Mouse (Mus musculus): Measurements from ENCODE around the gene Sorl1.

Sorl1 gene

DNA sequence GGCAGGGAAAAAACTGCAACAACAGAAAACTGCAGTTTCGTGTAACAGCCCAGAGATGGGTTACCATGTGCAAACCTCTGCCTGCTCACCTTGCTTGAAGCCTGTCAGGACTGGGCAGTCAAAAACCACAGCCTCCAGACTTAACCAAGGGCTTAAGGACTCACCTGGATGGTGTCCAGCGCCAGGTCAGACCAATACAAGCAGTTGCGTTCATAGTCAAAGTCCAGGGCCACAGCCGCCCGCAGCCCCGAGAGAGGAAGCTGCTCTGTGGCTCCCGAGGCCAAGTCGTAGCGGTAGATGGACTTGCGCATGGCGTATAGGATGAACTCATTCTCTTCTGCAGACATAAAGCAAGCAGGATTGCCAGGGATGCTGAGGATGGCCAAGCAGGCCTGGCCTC, 87.2 kb downstream of the Sorl1 start:
- Histone ChIP-seq H3K9me3 (ENCODE audit: low read length) (no peaks in the 10 kb centered on the region), H3K36me3 (ENCODE audit: insufficient read depth, low read length) (peaks cover 85% of the 10 kb centered on the region)

DNA sequence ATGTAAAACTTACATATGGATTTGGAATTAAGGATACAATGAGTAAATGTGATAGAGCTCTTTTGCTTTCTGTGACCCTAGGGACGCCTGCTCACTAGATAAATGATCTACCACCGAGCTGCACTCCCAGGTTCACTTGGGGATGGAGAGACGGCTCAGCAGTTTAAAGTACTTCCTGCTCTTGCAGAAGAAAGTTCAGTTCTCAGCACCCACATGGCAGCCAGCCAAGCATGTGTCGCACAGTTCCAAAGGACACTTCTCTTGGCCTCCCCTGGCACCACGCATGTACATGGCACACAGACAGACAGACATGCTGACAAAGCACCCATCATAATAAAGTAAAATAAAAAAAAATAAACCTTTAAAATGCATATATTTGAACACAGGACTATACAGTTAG, 88.1 kb downstream of the Sorl1 start:
- no peaks in the 10 kb centered on the region for H3K27me3 ChIP-seq (ENCODE audit: insufficient read depth, low read length)

More for the DNA sequence above, 87.2 kb downstream of the Sorl1 start:
- H3K4me1 ChIP-seq (replicated peaks; ENCODE audit: low read depth, low read length), result no peaks in the 10 kb centered on the region
- TF ChIP-seq CTCF (conservative IDR thresholded peaks at IDR 0.05; ENCODE audit: low read length) (no peak), POU5F1 (IDR thresholded peaks at IDR 0.05; ENCODE audit: borderline replicate concordance, low read length) (no peak), NANOG (IDR thresholded peaks at IDR 0.05; ENCODE audit: borderline replicate concordance, low read length) (no peak)
- H3K4me3 ChIP-seq (replicated peaks; ENCODE audit: low read length), result no peak overlapping the region
- H3K27me3 ChIP-seq (ENCODE audit: insufficient read depth, low read length), result no peaks in the 10 kb centered on the region

DNA sequence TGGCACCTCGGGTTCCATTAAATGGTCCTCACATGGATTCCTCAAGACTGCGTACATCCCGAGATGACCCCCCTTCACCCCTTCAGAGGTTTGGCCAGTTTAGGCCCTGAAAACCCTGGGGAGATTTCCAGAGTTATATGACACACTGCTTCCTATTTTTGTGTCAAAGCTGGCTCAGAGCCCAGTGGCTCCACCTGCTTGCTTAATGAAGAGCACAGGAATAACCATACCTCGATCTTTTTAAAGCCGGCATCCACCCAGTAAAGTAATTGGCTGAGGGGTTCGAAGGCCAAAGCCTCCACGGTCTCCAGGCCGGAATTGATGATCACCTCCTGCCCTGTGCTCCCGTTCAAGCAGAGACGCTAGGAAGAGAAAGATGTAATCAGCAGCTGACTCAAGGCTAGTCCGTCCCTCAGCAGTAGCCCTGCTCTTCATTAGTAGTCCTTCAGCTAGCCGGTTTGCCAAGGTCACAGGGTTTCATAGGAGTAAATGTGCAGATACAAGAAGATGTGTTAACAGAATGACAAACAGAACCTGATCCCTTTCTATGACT, 88.8 kb downstream of the Sorl1 start:
- no peaks in the 10 kb centered on the region for H3K9me3 ChIP-seq (ENCODE audit: low read length)
- no peak overlapping the region for H3K4me3 ChIP-seq (replicated peaks; ENCODE audit: low read length)
- no peak for TF ChIP-seq POU5F1 (IDR thresholded peaks at IDR 0.05; ENCODE audit: borderline replicate concordance, low read length)
- TF ChIP-seq CTCF (conservative IDR thresholded peaks at IDR 0.05; ENCODE audit: low read length), result no peak
- no peak for TF ChIP-seq NANOG (IDR thresholded peaks at IDR 0.05; ENCODE audit: borderline replicate concordance, low read length)
- H3K4me1 ChIP-seq (replicated peaks; ENCODE audit: low read depth, low read length), result no peaks in the 10 kb centered on the region; the same call in 1 of the 2 replicates
- peaks cover 87% of the 10 kb centered on the region for H3K36me3 ChIP-seq (ENCODE audit: insufficient read depth, low read length)
- H3K27me3 ChIP-seq (ENCODE audit: insufficient read depth, low read length), result no peaks in the 10 kb centered on the region

More for the DNA sequence above, 88.1 kb downstream of the Sorl1 start:
- H3K36me3 ChIP-seq (ENCODE audit: insufficient read depth, low read length), result peaks cover 85% of the 10 kb centered on the region
- no peaks in the 10 kb centered on the region for H3K9me3 ChIP-seq (ENCODE audit: low read length)
- no peak for TF ChIP-seq NANOG (IDR thresholded peaks at IDR 0.05; ENCODE audit: borderline replicate concordance, low read length)
- no peak for TF ChIP-seq POU5F1 (IDR thresholded peaks at IDR 0.05; ENCODE audit: borderline replicate concordance, low read length)
- TF ChIP-seq CTCF (conservative IDR thresholded peaks at IDR 0.05; ENCODE audit: low read length), result no peak
- H3K4me3 ChIP-seq (replicated peaks; ENCODE audit: low read length), result no peak overlapping the region
- no peaks in the 10 kb centered on the region; the same call in 1 of the 2 replicates for H3K4me1 ChIP-seq (replicated peaks; ENCODE audit: low read depth, low read length)

DNA sequence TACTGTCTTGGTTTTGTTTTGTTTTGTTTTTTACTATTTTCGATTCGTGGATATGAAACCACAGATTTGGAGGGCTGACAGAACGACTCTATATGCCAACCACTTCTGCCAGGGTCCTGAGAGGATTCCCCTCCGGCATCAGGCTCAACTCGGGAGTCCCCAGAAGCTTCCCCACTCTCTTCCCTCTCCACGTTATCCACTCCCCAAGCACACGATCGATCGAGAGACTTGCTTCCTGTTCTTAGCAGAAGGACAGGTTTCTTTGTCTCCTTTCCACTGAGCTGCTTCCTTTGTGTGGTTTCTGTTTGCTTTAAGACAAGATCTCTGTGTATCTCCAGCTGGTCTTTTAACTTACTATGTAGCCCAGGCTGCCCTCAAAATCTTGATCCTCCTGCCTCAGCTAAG, 90.0 kb downstream of the Sorl1 start:
- no peaks in the 10 kb centered on the region; the same call in 1 of the 2 replicates for H3K4me1 ChIP-seq (replicated peaks; ENCODE audit: low read depth, low read length)
- no peaks in the 10 kb centered on the region for H3K27me3 ChIP-seq (ENCODE audit: insufficient read depth, low read length)
- H3K36me3 ChIP-seq (ENCODE audit: insufficient read depth, low read length), result peaks cover 89% of the 10 kb centered on the region
- H3K9me3 ChIP-seq (ENCODE audit: low read length), result no peaks in the 10 kb centered on the region
- H3K4me3 ChIP-seq (replicated peaks; ENCODE audit: low read length), result no peak overlapping the region
- no peak for TF ChIP-seq POU5F1 (IDR thresholded peaks at IDR 0.05; ENCODE audit: borderline replicate concordance, low read length)
- no peak for TF ChIP-seq CTCF (conservative IDR thresholded peaks at IDR 0.05; ENCODE audit: low read length)
- TF ChIP-seq NANOG (IDR thresholded peaks at IDR 0.05; ENCODE audit: borderline replicate concordance, low read length), result no peak

DNA sequence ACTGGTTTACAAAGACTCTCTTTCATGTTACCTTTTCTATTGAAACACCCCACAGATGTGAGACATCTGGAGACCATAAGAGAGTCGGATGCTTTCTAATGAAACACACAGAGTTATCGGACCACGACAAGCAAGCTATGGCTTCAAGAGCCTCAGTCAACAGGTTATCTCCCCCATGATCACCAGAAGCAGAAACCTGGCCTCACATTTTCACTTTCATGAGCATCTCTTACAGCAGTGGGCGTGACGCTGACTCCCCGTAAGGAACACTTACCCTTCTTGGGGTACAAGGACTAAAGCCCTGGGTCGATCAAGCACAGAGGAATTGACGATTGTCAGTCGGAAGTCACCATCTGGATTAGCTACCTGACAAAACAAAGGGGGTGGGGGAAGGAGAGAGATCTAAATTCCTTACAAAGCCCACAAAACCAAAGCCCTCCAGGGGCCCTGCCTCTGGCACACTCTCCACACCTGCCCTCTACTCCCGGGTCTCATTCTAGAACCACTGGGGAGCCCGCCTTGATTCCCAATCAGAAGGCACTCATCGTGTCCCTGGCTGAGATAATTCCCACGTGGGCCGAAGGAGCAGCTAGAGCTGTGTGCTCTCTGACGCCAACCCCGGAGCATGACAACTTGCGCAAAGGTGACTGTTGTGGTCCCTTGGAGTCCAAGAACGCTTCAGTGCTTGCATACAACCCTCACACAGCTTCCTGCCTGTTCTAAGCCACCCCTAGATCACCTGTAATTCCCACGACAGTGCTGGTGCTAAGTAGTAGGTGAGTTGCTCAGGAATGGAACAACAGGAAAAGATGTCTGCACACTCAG, 90.6 kb downstream of the Sorl1 start:
- Histone ChIP-seq H3K36me3 (ENCODE audit: insufficient read depth, low read length) (peaks cover 90% of the 10 kb centered on the region), H3K27me3 (ENCODE audit: insufficient read depth, low read length) (no peaks in the 10 kb centered on the region), H3K4me1 (replicated peaks; ENCODE audit: low read depth, low read length) (no peaks in the 10 kb centered on the region; the same call in 1 of the 2 replicates), H3K9me3 (ENCODE audit: low read length) (no peaks in the 10 kb centered on the region), H3K4me3 (replicated peaks; ENCODE audit: low read length) (no peak overlapping the region)
- no peak for TF ChIP-seq POU5F1 (IDR thresholded peaks at IDR 0.05; ENCODE audit: borderline replicate concordance, low read length)
- no peak for TF ChIP-seq CTCF (conservative IDR thresholded peaks at IDR 0.05; ENCODE audit: low read length)
- TF ChIP-seq NANOG (IDR thresholded peaks at IDR 0.05; ENCODE audit: borderline replicate concordance, low read length), result no peak

DNA sequence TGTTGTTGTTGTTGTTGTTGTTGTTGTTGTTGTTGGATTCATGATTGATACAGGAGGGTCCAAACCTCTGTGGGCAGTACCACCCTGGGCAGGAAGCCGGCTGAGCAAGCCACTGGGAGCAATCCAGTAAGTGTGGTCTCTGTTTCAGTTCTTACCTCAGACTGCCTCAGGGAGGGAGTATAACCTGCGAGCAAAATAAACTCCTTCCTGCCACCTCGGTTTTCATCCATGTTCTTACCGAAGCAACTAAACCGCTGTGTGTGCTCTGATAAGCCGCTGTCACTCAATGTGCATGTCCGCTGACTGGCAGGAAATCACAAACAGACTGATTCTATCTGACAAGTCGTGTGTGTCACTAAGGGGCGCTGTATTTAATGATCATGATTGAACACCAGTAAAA, 91.7 kb downstream of the Sorl1 start:
- no peak overlapping the region for H3K4me3 ChIP-seq (replicated peaks; ENCODE audit: low read length)
- no peak for TF ChIP-seq POU5F1 (IDR thresholded peaks at IDR 0.05; ENCODE audit: borderline replicate concordance, low read length)
- TF ChIP-seq NANOG (IDR thresholded peaks at IDR 0.05; ENCODE audit: borderline replicate concordance, low read length), result no peak
- no peak for TF ChIP-seq CTCF (conservative IDR thresholded peaks at IDR 0.05; ENCODE audit: low read length)
- peaks cover 94% of the 10 kb centered on the region for H3K36me3 ChIP-seq (ENCODE audit: insufficient read depth, low read length)
- no peaks in the 10 kb centered on the region for H3K9me3 ChIP-seq (ENCODE audit: low read length)
- no peaks in the 10 kb centered on the region; the same call in 1 of the 2 replicates for H3K4me1 ChIP-seq (replicated peaks; ENCODE audit: low read depth, low read length)
- no peaks in the 10 kb centered on the region for H3K27me3 ChIP-seq (ENCODE audit: insufficient read depth, low read length)

DNA sequence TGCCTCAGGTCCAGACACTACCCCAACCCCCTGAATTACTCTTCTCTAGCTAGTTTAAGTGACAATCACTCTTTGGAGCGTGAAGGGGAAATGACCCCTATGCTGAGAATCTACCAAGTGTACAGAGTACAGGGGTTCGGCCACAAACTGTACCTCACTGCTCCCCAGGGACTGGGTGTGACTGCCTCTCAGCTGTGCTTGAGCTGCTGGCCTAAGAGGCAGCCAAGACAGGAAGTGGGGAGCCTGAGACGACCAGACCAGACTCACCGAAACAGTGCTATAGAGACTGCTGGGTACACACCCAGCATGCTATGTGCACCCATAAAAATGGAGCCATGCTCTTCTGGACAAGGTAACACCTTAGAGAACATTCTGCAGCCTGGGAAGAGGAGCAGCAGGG, 95.3 kb downstream of the Sorl1 start:
- Histone ChIP-seq H3K4me3 (replicated peaks; ENCODE audit: low read length) (no peak overlapping the region), H3K4me1 (replicated peaks; ENCODE audit: low read depth, low read length) (peaks cover 15% of the 10 kb centered on the region), H3K9me3 (ENCODE audit: low read length) (no peaks in the 10 kb centered on the region), H3K27me3 (ENCODE audit: insufficient read depth, low read length) (no peaks in the 10 kb centered on the region), H3K36me3 (ENCODE audit: insufficient read depth, low read length) (peaks cover 83% of the 10 kb centered on the region)
- TF ChIP-seq NANOG (IDR thresholded peaks at IDR 0.05; ENCODE audit: borderline replicate concordance, low read length) (no peak), CTCF (conservative IDR thresholded peaks at IDR 0.05; ENCODE audit: low read length) (no peak), POU5F1 (IDR thresholded peaks at IDR 0.05; ENCODE audit: borderline replicate concordance, low read length) (no peak)

DNA sequence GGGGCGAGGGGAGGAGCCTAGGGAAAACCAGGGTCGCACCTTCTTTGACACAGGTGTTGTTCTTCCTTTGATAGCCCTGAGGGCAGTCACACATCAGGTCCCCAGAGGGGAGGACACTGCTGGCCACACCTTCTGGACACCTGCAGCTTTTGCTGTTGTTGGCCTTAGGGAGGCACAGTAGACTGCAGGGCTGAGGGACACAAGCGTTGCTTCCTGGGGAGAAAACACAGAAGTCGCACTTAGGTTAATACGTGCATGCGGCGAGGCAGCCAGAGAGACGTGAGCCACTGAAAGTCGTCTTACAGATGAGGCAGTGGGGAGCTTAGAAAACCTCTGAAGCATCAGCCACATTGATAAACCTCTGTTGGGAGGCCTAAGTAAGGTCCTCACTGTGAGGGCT, 99.8 kb downstream of the Sorl1 start:
- Histone ChIP-seq H3K27me3 (ENCODE audit: insufficient read depth, low read length) (no peaks in the 10 kb centered on the region), H3K9me3 (ENCODE audit: low read length) (no peaks in the 10 kb centered on the region)

More for the DNA sequence above, 99.8 kb downstream of the Sorl1 start:
- no peak for TF ChIP-seq POU5F1 (IDR thresholded peaks at IDR 0.05; ENCODE audit: borderline replicate concordance, low read length)
- no peak for TF ChIP-seq CTCF (conservative IDR thresholded peaks at IDR 0.05; ENCODE audit: low read length)
- H3K4me1 ChIP-seq (replicated peaks; ENCODE audit: low read depth, low read length), result peaks cover 15% of the 10 kb centered on the region
- no peak overlapping the region for H3K4me3 ChIP-seq (replicated peaks; ENCODE audit: low read length)
- H3K36me3 ChIP-seq (ENCODE audit: insufficient read depth, low read length), result peaks cover 80% of the 10 kb centered on the region
